In genomic region chr11:116432593-116433355, GRCm38 (mm10) we compare ENCODE assay signal across 8 mouse cellular contexts. TPM values are rescaled to one million over a fixed set of nuclear protein-coding genes. Genes with fewer than 3 reads are reported as not detected.
A peak's percentile ranks its signal among the peaks of the same experiment; 100 is the strongest.
DNase-seq lines count a peak whose midpoint lies in the region; ATAC-seq and TF ChIP-seq lines count a peak whose summit lies in the region.
"Had no signal": no experiment of that assay in that cellular context is flagged by ENCODE, and none has a peak within 500 bp of the region (broad histone marks: within the 10 kb centered on the region; RNA-seq: fewer than 3 reads in every experiment).

No protein-coding gene starts in this region.

- peaks cover 32 to 72% of the 10 kb centered on the region in 2 experiments for H3K4me1 ChIP-seq in CH12.LX (ENCODE audit: control insufficient read depth in 1 of 2, insufficient read depth in 2 of 2)
- peaks cover 39% of the 10 kb centered on the region for H3K4me1 ChIP-seq in bone marrow macrophage, adult 2 months (ENCODE audit: control insufficient read depth, insufficient read depth, low read length)
- peaks cover 78% of the 10 kb centered on the region for H3K4me1 ChIP-seq in liver, embryonic 13.5 days (replicated peaks)
- peaks cover 33% of the 10 kb centered on the region for H3K4me1 ChIP-seq in neural tube, embryonic 15.5 days

- no peaks in the 10 kb centered on the region for H3K27me3 ChIP-seq in CH12.LX (replicated peaks)
- no peaks in the 10 kb centered on the region for H3K27me3 ChIP-seq in liver, embryonic 13.5 days
- 0 out of 2 replicates have a peak, but pooled peaks cover 3% of the 10 kb centered on the region for H3K27me3 ChIP-seq in neural tube, embryonic 15.5 days (replicated peaks)

- H3K36me3 ChIP-seq in CH12.LX (replicated peaks in 1 of 2; ENCODE audit: control insufficient read depth in 1 of 2, insufficient read depth in 1 of 2, low read length in 1 of 2) = peaks cover 15 to 23% of the 10 kb centered on the region in 2 experiments
- peaks cover 27% of the 10 kb centered on the region for H3K36me3 ChIP-seq in liver, embryonic 13.5 days
- H3K36me3 ChIP-seq in neural tube, embryonic 15.5 days = 0 out of 2 replicates have a peak, but pooled peaks cover 10% of the 10 kb centered on the region

- TF ChIP-seq RAD21 in CH12.LX (IDR thresholded peaks at IDR 0.05; ENCODE audit: low read depth, low read length) = no peak; the same call in none of the 2 replicates

- H3K9me3 ChIP-seq in CH12.LX (replicated peaks; ENCODE audit: low read length) = no peaks in the 10 kb centered on the region
- H3K9me3 ChIP-seq in liver, embryonic 13.5 days (replicated peaks) = no peaks in the 10 kb centered on the region
- no peaks in the 10 kb centered on the region for H3K9me3 ChIP-seq in neural tube, embryonic 15.5 days (replicated peaks)

- no peak overlapping the region for H3K4me3 ChIP-seq in CH12.LX (replicated peaks in 1 of 3; ENCODE audit: low read depth in 2 of 3, low read length in 2 of 3, poor library complexity in 1 of 3)
- peak overlapping the region; percentile 43 for H3K4me3 ChIP-seq in bone marrow macrophage, adult 2 months (ENCODE audit: insufficient read depth, low read length)
- H3K4me3 ChIP-seq in liver, embryonic 13.5 days (replicated peaks) = peak overlapping the region; percentile 33; the same call in 1 of the 2 replicates
- no peak overlapping the region for H3K4me3 ChIP-seq in neural tube, embryonic 15.5 days (replicated peaks)

- no peak; the same call in 1 of the 2 replicates for TF ChIP-seq POLR2A in CH12.LX (IDR thresholded peaks at IDR 0.05; ENCODE audit: low read depth, low read length)
- TF ChIP-seq POLR2A in bone marrow macrophage, adult 2 months (IDR thresholded peaks at IDR 0.05; ENCODE audit: borderline replicate concordance, low read depth, low read length) = no peak

- ATAC-seq in liver, embryonic 13.5 days (ENCODE audit: low read depth) = no peak
- ATAC-seq in neural tube, embryonic 15.5 days (ENCODE audit: low FRiP score) = no peak

- dilution Hi-C loops in CH12.LX (cut with MboI; ENCODE audit: extremely low pct_ligation_motif_present, extremely low pct_unique_long_range_greater_than_20kb, low sequenced_read_pairs) = no loop called here

- no peak for TF ChIP-seq CTCF in CH12.LX (conservative IDR thresholded peaks at IDR 0.05 in 1 of 2, IDR thresholded peaks at IDR 0.05 in 1 of 2; ENCODE audit: low read depth in 2 of 2, low read length in 2 of 2)
- no peak for TF ChIP-seq CTCF in bone marrow macrophage, adult 2 months (IDR thresholded peaks at IDR 0.05; ENCODE audit: low read depth, low read length)

- H3K9ac ChIP-seq in CH12.LX (ENCODE audit: insufficient read depth, low read depth) = peak overlapping the region; percentile 59
- peak overlapping the region; percentile 36; the same call in 1 of the 2 replicates for H3K9ac ChIP-seq in liver, embryonic 13.5 days
- H3K9ac ChIP-seq in neural tube, embryonic 15.5 days (replicated peaks) = no peak overlapping the region

- 60% methylated on average over 8 of the region's 8 CpGs for WGBS in liver, embryonic 13.5 days (ENCODE audit: insufficient replicate concordance)
- WGBS in neural tube, embryonic 15.5 days = 74% methylated on average over 8 of the region's 8 CpGs

- in situ Hi-C loops in CH12.LX (cut with MboI; ENCODE audit: low pct_ligation_motif_present, low pct_unique_long_range_greater_than_20kb, low sequenced_read_pairs) = no loop called here

- TF ChIP-seq EP300 in CH12.LX (IDR thresholded peaks at IDR 0.05; ENCODE audit: low read length) = no peak

- H3K79me2 ChIP-seq in CH12.LX (replicated peaks; ENCODE audit: control insufficient read depth, extremely low read depth, insufficient read depth, poor library complexity, severe bottlenecking) = peaks cover 36% of the 10 kb centered on the region

- H3K27ac ChIP-seq in CH12.LX (ENCODE audit: insufficient read depth, low read depth) = peak overlapping the region; percentile 98
- peak overlapping the region; percentile 69 for H3K27ac ChIP-seq in bone marrow macrophage, adult 2 months (ENCODE audit: insufficient read depth, low read depth, low read length)
- peak overlapping the region; percentile 44; the same call in 1 of the 2 replicates for H3K27ac ChIP-seq in liver, embryonic 13.5 days
- H3K27ac ChIP-seq in neural tube, embryonic 15.5 days (replicated peaks) = no peak overlapping the region

- peak overlapping the region; percentile 79 for H3K4me2 ChIP-seq in CH12.LX (ENCODE audit: insufficient read depth, low read depth, poor library complexity, severe bottlenecking)
- peak overlapping the region; percentile 49 for H3K4me2 ChIP-seq in liver, embryonic 13.5 days
- H3K4me2 ChIP-seq in neural tube, embryonic 15.5 days = no peak overlapping the region

- DNase-seq in layer of hippocampus, adult 18-20 months (ENCODE audit: low spot score in 2 of 2) = peak; percentile 66 to 79
- no peak for DNase-seq in layer of hippocampus, adult 9-10 months (ENCODE audit: low spot score)
- DNase-seq in CH12.LX (ENCODE audit: extremely low read depth) = no peak
- no peak for DNase-seq in liver, embryonic 13.5 days
- no peak for DNase-seq in spleen, adult 12 weeks (ENCODE audit: low spot score)

TF ChIP-seq in CH12.LX, 34 proteins besides CTCF, POLR2A, EP300 and RAD21 (continues in another document):
- TF ChIP-seq NELFE (IDR thresholded peaks at IDR 0.05; ENCODE audit: low read depth, low read length) = no peak
- TF ChIP-seq MAFK (IDR thresholded peaks at IDR 0.05; ENCODE audit: insufficient replicate concordance, low read length) = no peak
- TF ChIP-seq ZKSCAN1 (IDR thresholded peaks at IDR 0.05; ENCODE audit: borderline replicate concordance, low read depth, low read length) = no peak
- peak; percentile 29 for TF ChIP-seq SMC3 (IDR thresholded peaks at IDR 0.05; ENCODE audit: low read depth, low read length)
- TF ChIP-seq HCFC1 (IDR thresholded peaks at IDR 0.05; ENCODE audit: low read depth, low read length) = no peak
- no peak for TF ChIP-seq POLR2AphosphoS2 (IDR thresholded peaks at IDR 0.05; ENCODE audit: low read depth, low read length)
- TF ChIP-seq BHLHE40 (IDR thresholded peaks at IDR 0.05; ENCODE audit: low read depth, low read length) = 0 out of 2 replicates have a peak, but pooled peaks have one; percentile 16
- no peak for TF ChIP-seq UBTF (IDR thresholded peaks at IDR 0.05; ENCODE audit: low read depth, low read length)
- peak; percentile 92 for TF ChIP-seq ZNF384 (IDR thresholded peaks at IDR 0.05; ENCODE audit: low read depth, low read length)
- no peak for TF ChIP-seq ZC3H11A (IDR thresholded peaks at IDR 0.05; ENCODE audit: low read depth, low read length)
- TF ChIP-seq NRF1 (IDR thresholded peaks at IDR 0.05; ENCODE audit: low read depth, low read length) = no peak
- TF ChIP-seq TBP (conservative IDR thresholded peaks at IDR 0.05; ENCODE audit: low read depth, low read length) = no peak
- TF ChIP-seq PAX5 (IDR thresholded peaks at IDR 0.05; ENCODE audit: low read length) = no peak
- TF ChIP-seq USF2 (conservative IDR thresholded peaks at IDR 0.05; ENCODE audit: low read depth, low read length) = no peak
- peak; percentile 10; the same call in 1 of the 2 replicates for TF ChIP-seq MAZ (IDR thresholded peaks at IDR 0.05; ENCODE audit: low read depth, low read length)
- no peak for TF ChIP-seq CHD2 (IDR thresholded peaks at IDR 0.05; ENCODE audit: low read length)
- TF ChIP-seq MXI1 (IDR thresholded peaks at IDR 0.05; ENCODE audit: low read depth, low read length) = no peak
- TF ChIP-seq MAX (IDR thresholded peaks at IDR 0.05; ENCODE audit: low read length) = no peak
- 0 out of 2 replicates have a peak, but pooled peaks have one; percentile 4 for TF ChIP-seq TCF12 (IDR thresholded peaks at IDR 0.05; ENCODE audit: low read depth, low read length)
- TF ChIP-seq CHD1 (IDR thresholded peaks at IDR 0.05; ENCODE audit: low read depth, low read length) = no peak
- no peak for TF ChIP-seq MYC (IDR thresholded peaks at IDR 0.05; ENCODE audit: low read depth, low read length)
- TF ChIP-seq IRF4 (IDR thresholded peaks at IDR 0.05; ENCODE audit: low read depth, low read length) = no peak
- no peak for TF ChIP-seq ZMIZ1 (IDR thresholded peaks at IDR 0.05; ENCODE audit: low read depth, low read length)
- TF ChIP-seq MEF2A (IDR thresholded peaks at IDR 0.05; ENCODE audit: borderline replicate concordance, low read depth, low read length) = no peak
- no peak for TF ChIP-seq ELF1 (IDR thresholded peaks at IDR 0.05; ENCODE audit: low read depth, low read length)
- peak; percentile 78 for TF ChIP-seq JUN (IDR thresholded peaks at IDR 0.05; ENCODE audit: insufficient read depth, low read depth, low read length)
- no peak for TF ChIP-seq ETS1 (conservative IDR thresholded peaks at IDR 0.05; ENCODE audit: low read depth, low read length)
- TF ChIP-seq GABPA (IDR thresholded peaks at IDR 0.05; ENCODE audit: insufficient replicate concordance, low read depth, low read length) = no peak

RNA-seq across cellular contexts. Expression of gene Ubald2, which starts 1.1 kb away (rescaled TPM):
- 10 to 100 TPM; 33.3 to 40.5 TPM for total RNA-seq in layer of hippocampus, adult 18-20 months (2021)
- total RNA-seq in CH12.LX (2012; rRNA removed) (321 and 436 TPM in 2 replicates), CH12.LX (2014; rRNA removed) (291 and 336 TPM in 2 replicates)
- 222 and 228 TPM in 2 replicates for polyA plus RNA-seq in CH12.LX (2012; ENCODE audit: insufficient read length, low read depth)
- polyA plus RNA-seq in bone marrow macrophage, adult 2 months (2012; ENCODE audit: insufficient read depth, insufficient read length, missing spikeins) = 123 and 152 TPM in 2 replicates
- polyA plus RNA-seq in liver, embryonic 13.5 days (2015; fragmentation: Nextera tagmentation; extraction: Ambion mirVana) = 28.2 and 33.0 TPM in 2 replicates
- polyA plus RNA-seq in neural tube, embryonic 15.5 days (2015; fragmentation: Nextera tagmentation; extraction: Ambion mirVana) = 33.9 and 39.2 TPM in 2 replicates

RNA-seq across cellular contexts. Expression of gene Rnf157, which starts 19.9 kb away (rescaled TPM):
- total RNA-seq in layer of hippocampus, adult 18-20 months (2021) = 100 to 1,000 TPM; 245 to 252 TPM
- total RNA-seq in CH12.LX (2012; rRNA removed) (17.2 and 39.3 TPM in 2 replicates), CH12.LX (2014; rRNA removed) (7.2 and 8.7 TPM in 2 replicates)
- 8.7 and 10.9 TPM in 2 replicates for polyA plus RNA-seq in CH12.LX (2012; ENCODE audit: insufficient read length, low read depth)
- 12.3 and 12.4 TPM in 2 replicates for polyA plus RNA-seq in bone marrow macrophage, adult 2 months (2012; ENCODE audit: insufficient read depth, insufficient read length, missing spikeins)
- polyA plus RNA-seq in liver, embryonic 13.5 days (2015; fragmentation: Nextera tagmentation; extraction: Ambion mirVana) = 1.1 and 1.4 TPM in 2 replicates
- polyA plus RNA-seq in neural tube, embryonic 15.5 days (2015; fragmentation: Nextera tagmentation; extraction: Ambion mirVana) = 69.9 and 85.4 TPM in 2 replicates

RNA-seq across cellular contexts. Expression of gene Qrich2, which starts 33.3 kb away (rescaled TPM):
- not detected for total RNA-seq in layer of hippocampus, adult 18-20 months (2021)
- total RNA-seq in CH12.LX (2012; rRNA removed) (0.13 and 0.38 TPM in 2 replicates), CH12.LX (2014; rRNA removed) (0.23 and 0.32 TPM in 2 replicates)
- 0.29 and 0.37 TPM in 2 replicates for polyA plus RNA-seq in CH12.LX (2012; ENCODE audit: insufficient read length, low read depth)
- polyA plus RNA-seq in bone marrow macrophage, adult 2 months (2012; ENCODE audit: insufficient read depth, insufficient read length, missing spikeins) = not detected in 2 replicates
- not detected in 2 replicates for polyA plus RNA-seq in liver, embryonic 13.5 days (2015; fragmentation: Nextera tagmentation; extraction: Ambion mirVana)
- 0.15 TPM in 1 of 2 replicates, not detected in the other for polyA plus RNA-seq in neural tube, embryonic 15.5 days (2015; fragmentation: Nextera tagmentation; extraction: Ambion mirVana)
- polyA plus RNA-seq: activated CD4-positive, CD25-positive, alpha-beta regulatory T cell, adult 4 months had no signal

Comparison
In these comparisons a context has a peak if more than half of its experiments do, and no peak if none do; other contexts are left out.
1. DNase-seq: peak in layer of hippocampus, adult 18-20 months (2 of 2); none in layer of hippocampus, adult 9-10 months (single experiment), CH12.LX (single experiment), liver, embryonic 13.5 days (single experiment) and spleen, adult 12 weeks (single experiment).
2. H3K4me3 ChIP-seq: peak in bone marrow macrophage, adult 2 months (single experiment) and liver, embryonic 13.5 days (single experiment); none in CH12.LX (0 of 3) and neural tube, embryonic 15.5 days (single experiment).